Mouse (Mus musculus) liver, embryonic 15.5 days (tissue): ENCODE measurements around the gene Usp6nl. TPM values are rescaled to one million over a fixed set of nuclear protein-coding genes. Genes with fewer than 3 reads are reported as not detected.

Experiments
- ATAC-seq: fragments of 200-750 bp; cut with Nextera tagmentation; 2 replicates; pipeline ENCODE4 v1.8.0; 2017; ENCODE audit warnings: moderate number of reproducible peaks, mild to moderate bottlenecking, moderate library complexity; ENCODE audit not compliant: insufficient read depth
- H3K27ac ChIP-seq: fragments of 300-500 bp; sonication (generic); replicated peaks from 2 replicates; pipeline ENCODE4 v1.5.1; 2015; ENCODE audit warnings: mild to moderate bottlenecking, inconsistent platforms
- H3K27me3 ChIP-seq: fragments of 300-500 bp; sonication (generic); 2 replicates; pipeline ENCODE4 v1.6.1; 2015; ENCODE audit warnings: mild to moderate bottlenecking, inconsistent platforms
- H3K36me3 ChIP-seq: fragments of 300-500 bp; sonication (generic); replicated peaks from 2 replicates; pipeline ENCODE4 v1.6.1; 2015; ENCODE audit warnings: moderate library complexity, mild to moderate bottlenecking, inconsistent platforms
- H3K4me1 ChIP-seq: fragments of 300-500 bp; sonication (generic); replicated peaks from 2 replicates; pipeline ENCODE4 v1.6.1; 2015; ENCODE audit warnings: inconsistent platforms
- H3K4me2 ChIP-seq: fragments of 300-500 bp; sonication (generic); 2 replicates; pipeline ENCODE4 v1.6.1; 2015; ENCODE audit warnings: moderate library complexity, mild to moderate bottlenecking, inconsistent platforms
- H3K4me3 ChIP-seq: fragments of 300-500 bp; sonication (generic); replicated peaks from 2 replicates; pipeline ENCODE4 v1.5.1; 2015; ENCODE audit warnings: mild to moderate bottlenecking, inconsistent platforms
- H3K9ac ChIP-seq: fragments of 300-500 bp; sonication (generic); 2 replicates; pipeline ENCODE4 v1.6.1; 2015; ENCODE audit warnings: moderate library complexity, mild to moderate bottlenecking, inconsistent platforms
- H3K9me3 ChIP-seq: fragments of 300-500 bp; sonication (generic); replicated peaks from 2 replicates; pipeline ENCODE4 v1.6.1; 2016; ENCODE audit warnings: inconsistent platforms
- WGBS: fragments of 180-500 bp; shearing (Covaris S2); methylation state at CpG from one replicate; pipeline ENCODE4 v1.1.7; 2015; ENCODE audit warnings: mixed read lengths; ENCODE audit not compliant: insufficient replicate concordance; 5-methylcytosine and 5-hydroxymethylcytosine counted together
- polyA plus RNA-seq: library from polyadenylated mRNA; unstranded; fragments of >200 nt; fragmentation: Nextera tagmentation; extraction: Ambion mirVana; gene quantifications from 2 replicates; pipeline ENCODE4 v1.2.1, GENCODE M21; 2015

The Usp6nl gene
- polyA plus RNA-seq, 1 experiment from 2014 or later, result 3.1 TPM

GRCm38 (mm10) chr2:6449656-6450055 is 127.2 kb downstream of the Usp6nl start:
- Histone ChIP-seq H3K4me1 (peaks cover 9% of the 10 kb centered on the region), H3K4me2 (no peak overlapping the region), H3K27ac (no peak overlapping the region), H3K9me3 (no peaks in the 10 kb centered on the region), H3K9ac (no peak overlapping the region), H3K4me3 (no peak overlapping the region), H3K36me3 (no peaks in the 10 kb centered on the region), H3K27me3 (no peaks in the 10 kb centered on the region)
- WGBS, result 71% methylated on average over 3 of the region's 3 CpGs
- no peak for ATAC-seq

DNA sequence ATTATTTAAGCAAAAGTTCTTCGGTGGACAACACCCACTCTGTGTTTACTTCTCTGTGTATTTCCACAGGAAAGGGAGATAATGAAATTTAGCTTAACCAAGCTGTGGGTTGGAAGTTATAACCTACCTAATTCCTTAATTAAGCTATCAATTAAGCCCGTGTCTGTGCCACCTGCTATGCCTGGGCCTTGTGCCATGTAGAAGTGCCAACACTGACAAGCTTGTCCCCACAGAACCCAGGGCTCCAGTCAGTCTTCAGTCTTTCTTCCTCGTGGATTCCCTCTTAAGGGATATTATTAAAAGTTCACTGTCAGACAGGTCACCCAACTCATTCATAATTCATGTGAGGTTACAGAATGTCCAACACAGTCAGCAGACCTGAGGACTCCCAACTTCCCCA is 128.1 kb downstream of the Usp6nl start:
- no peak overlapping the region for H3K4me2 ChIP-seq
- peaks cover under 1% of the 10 kb centered on the region; the same call in 1 of the 2 replicates for H3K4me1 ChIP-seq
- WGBS, result 72% methylated on average over 3 of the region's 3 CpGs
- ATAC-seq, result no peak
- H3K36me3 ChIP-seq, result no peaks in the 10 kb centered on the region
- no peaks in the 10 kb centered on the region for H3K27me3 ChIP-seq
- H3K4me3 ChIP-seq, result no peak overlapping the region
- H3K27ac ChIP-seq, result no peak overlapping the region
- H3K9ac ChIP-seq, result no peak overlapping the region
- no peaks in the 10 kb centered on the region for H3K9me3 ChIP-seq

- ATAC-seq, result no peak
- H3K4me2 ChIP-seq, result no peak overlapping the region
These were observed 132.6 kb downstream of the Usp6nl start for GRCm38 (mm10) chr2:6454941-6455516.

DNA sequence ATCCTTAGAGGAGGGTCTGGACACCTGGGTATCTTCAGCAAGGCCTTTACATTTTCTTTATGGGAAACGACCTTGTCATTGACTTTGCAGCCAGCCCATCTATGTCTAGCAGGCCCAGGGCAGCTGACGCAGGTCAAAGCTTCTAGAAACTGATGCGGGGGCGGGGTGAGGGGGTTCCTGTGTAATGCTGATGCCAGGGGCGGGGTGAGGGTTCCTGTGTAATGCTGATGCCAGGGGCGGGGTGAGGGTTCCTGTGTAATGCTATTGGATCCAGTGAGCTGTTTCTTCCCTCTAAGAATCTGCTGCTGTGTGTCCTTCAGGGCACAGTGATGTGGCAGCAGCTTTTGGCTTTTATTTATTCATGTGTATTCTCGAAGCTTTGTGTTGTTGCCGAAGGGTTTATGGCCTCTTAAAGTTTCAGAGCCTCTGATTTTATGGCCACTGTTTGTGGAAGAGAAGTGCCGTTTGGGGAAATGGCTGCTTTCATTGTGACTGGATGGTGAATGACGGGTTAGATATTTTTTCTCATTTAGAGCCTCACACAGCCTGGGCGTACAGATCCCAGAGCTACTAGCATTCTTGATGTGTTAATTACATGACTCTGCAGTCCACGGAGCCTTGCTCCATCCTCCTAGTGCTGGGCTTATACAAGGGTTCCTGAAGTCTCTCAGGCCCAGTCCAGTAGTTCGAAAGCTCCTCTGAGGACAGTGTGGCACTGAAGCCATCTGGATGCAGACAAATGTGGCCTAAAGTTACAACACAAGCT is 137.0 kb downstream of the Usp6nl start:
- 55% methylated on average over 13 of the region's 13 CpGs for WGBS
- Histone ChIP-seq H3K9ac (no peak overlapping the region), H3K4me1 (no peaks in the 10 kb centered on the region), H3K27me3 (no peaks in the 10 kb centered on the region), H3K36me3 (no peaks in the 10 kb centered on the region), H3K4me3 (no peak overlapping the region), H3K4me2 (no peak overlapping the region), H3K27ac (no peak overlapping the region), H3K9me3 (no peaks in the 10 kb centered on the region)
- no peak for ATAC-seq

More at GRCm38 (mm10) chr2:6454941-6455516, 132.6 kb downstream of the Usp6nl start:
- Histone ChIP-seq H3K4me3 (no peak overlapping the region), H3K36me3 (no peaks in the 10 kb centered on the region), H3K27ac (no peak overlapping the region), H3K9ac (no peak overlapping the region), H3K27me3 (no peaks in the 10 kb centered on the region), H3K4me1 (no peaks in the 10 kb centered on the region), H3K9me3 (no peaks in the 10 kb centered on the region)
- 47% methylated on average over 7 of the region's 7 CpGs for WGBS

DNA sequence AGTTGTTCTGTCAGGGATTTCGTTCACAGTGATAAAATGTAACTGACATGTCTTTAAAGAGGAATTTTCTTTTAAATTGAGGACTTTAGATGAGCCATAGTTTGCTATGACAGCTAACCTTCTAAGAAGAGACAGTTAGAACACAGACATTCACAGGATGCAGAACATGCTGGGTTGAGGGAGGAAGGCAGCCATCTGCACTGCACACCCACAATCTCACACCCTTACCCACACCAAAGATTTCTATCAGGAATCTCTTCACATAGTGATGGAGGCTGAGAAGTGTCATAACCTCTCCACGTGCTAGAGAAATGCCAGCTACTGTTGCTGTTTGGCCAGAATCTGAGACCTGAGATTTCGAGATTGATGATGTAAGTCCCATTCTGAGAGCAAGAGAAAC is 139.8 kb downstream of the Usp6nl start:
- no peak overlapping the region for H3K9ac ChIP-seq
- no peak overlapping the region for H3K4me2 ChIP-seq
- no peak for ATAC-seq
- H3K4me1 ChIP-seq, result no peaks in the 10 kb centered on the region
- WGBS, result 61% methylated on average over 3 of the region's 3 CpGs
- H3K27ac ChIP-seq, result no peak overlapping the region
- no peaks in the 10 kb centered on the region for H3K27me3 ChIP-seq
- no peaks in the 10 kb centered on the region for H3K36me3 ChIP-seq
- no peak overlapping the region for H3K4me3 ChIP-seq
- H3K9me3 ChIP-seq, result no peaks in the 10 kb centered on the region

GRCm38 (mm10) chr2:6463772-6464661 is 141.6 kb downstream of the Usp6nl start:
- H3K27ac ChIP-seq, result no peak overlapping the region
- no peak for ATAC-seq

GRCm38 (mm10) chr2:6466396-6466795 is 143.9 kb downstream of the Usp6nl start:
- 64% methylated on average over 6 of the region's 6 CpGs for WGBS
- H3K4me1 ChIP-seq, result no peaks in the 10 kb centered on the region
- H3K4me3 ChIP-seq, result no peak overlapping the region
- no peaks in the 10 kb centered on the region for H3K27me3 ChIP-seq
- H3K9ac ChIP-seq, result no peak overlapping the region
- ATAC-seq, result no peak
- no peaks in the 10 kb centered on the region for H3K9me3 ChIP-seq
- H3K4me2 ChIP-seq, result no peak overlapping the region
- no peaks in the 10 kb centered on the region for H3K36me3 ChIP-seq
- H3K27ac ChIP-seq, result no peak overlapping the region

More at GRCm38 (mm10) chr2:6463772-6464661, 141.6 kb downstream of the Usp6nl start:
- Histone ChIP-seq H3K4me1 (no peaks in the 10 kb centered on the region), H3K4me2 (no peak overlapping the region), H3K36me3 (no peaks in the 10 kb centered on the region), H3K9ac (no peak overlapping the region), H3K9me3 (no peaks in the 10 kb centered on the region), H3K4me3 (no peak overlapping the region), H3K27me3 (no peaks in the 10 kb centered on the region)
- WGBS, result 53% methylated on average over 10 of the region's 10 CpGs

DNA sequence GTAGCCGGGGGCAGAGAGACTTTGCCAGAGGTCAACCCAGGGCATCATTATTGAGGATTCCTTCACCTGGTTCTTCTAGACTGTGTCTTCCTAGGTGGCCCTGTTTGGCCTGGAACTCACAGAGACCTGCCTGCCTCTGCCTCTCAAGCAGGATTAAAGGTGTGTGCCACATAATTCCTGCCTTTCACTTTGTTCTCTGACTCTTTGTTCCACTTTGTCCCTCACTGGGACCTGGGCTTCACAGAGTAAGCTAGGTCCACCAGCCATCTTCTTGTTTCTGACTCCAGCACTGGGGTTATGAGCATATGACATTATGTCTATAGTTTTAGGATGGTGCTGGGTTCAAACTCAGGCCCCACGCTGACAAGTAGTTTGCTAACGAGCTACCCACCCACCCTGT is 144.9 kb downstream of the Usp6nl start:
- 75% methylated on average over 3 of the region's 3 CpGs for WGBS
- Histone ChIP-seq H3K4me1 (no peaks in the 10 kb centered on the region), H3K4me3 (no peak overlapping the region), H3K9ac (no peak overlapping the region), H3K9me3 (no peaks in the 10 kb centered on the region), H3K27ac (no peak overlapping the region), H3K4me2 (no peak overlapping the region), H3K27me3 (no peaks in the 10 kb centered on the region; the same call in 1 of the 2 replicates), H3K36me3 (no peaks in the 10 kb centered on the region)
- no peak for ATAC-seq

DNA sequence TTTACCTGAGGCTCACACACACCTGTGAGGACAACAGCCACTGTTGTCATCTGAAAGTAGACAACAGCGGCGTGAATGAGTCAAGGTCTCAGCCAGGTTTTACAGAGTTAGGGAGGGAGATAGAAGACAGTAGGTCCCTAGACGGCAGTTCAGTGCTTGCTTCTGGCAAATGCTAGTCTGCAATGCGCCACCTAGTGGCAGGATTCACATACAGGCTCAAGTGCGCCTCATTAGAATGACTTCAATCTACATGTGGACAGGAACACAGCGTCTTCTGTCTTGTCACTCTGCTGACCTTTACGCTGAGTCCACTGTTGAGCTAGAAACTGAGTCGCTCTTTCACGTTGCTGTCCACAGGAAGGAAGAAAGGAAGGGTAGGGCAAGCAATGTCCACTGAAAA is 146.7 kb downstream of the Usp6nl start:
- Histone ChIP-seq H3K36me3 (no peaks in the 10 kb centered on the region), H3K4me3 (no peak overlapping the region), H3K27ac (no peak overlapping the region), H3K4me2 (no peak overlapping the region), H3K27me3 (no peaks in the 10 kb centered on the region; the same call in 1 of the 2 replicates), H3K9me3 (no peaks in the 10 kb centered on the region), H3K4me1 (no peaks in the 10 kb centered on the region; the same call in 1 of the 2 replicates), H3K9ac (no peak overlapping the region)
- ATAC-seq, result no peak
- 11% methylated on average over 9 of the region's 9 CpGs for WGBS

- H3K9me3 ChIP-seq, result no peaks in the 10 kb centered on the region
- no peak overlapping the region for H3K27ac ChIP-seq
- no peaks in the 10 kb centered on the region; the same call in 1 of the 2 replicates for H3K4me1 ChIP-seq
- H3K27me3 ChIP-seq, result no peaks in the 10 kb centered on the region; the same call in 1 of the 2 replicates
- no peak overlapping the region for H3K4me2 ChIP-seq
- H3K9ac ChIP-seq, result no peak overlapping the region
- H3K4me3 ChIP-seq, result no peak overlapping the region
- 46% methylated on average over 4 of the region's 4 CpGs for WGBS
- no peaks in the 10 kb centered on the region for H3K36me3 ChIP-seq
- ATAC-seq, result no peak
These were observed 148.7 kb downstream of the Usp6nl start for GRCm38 (mm10) chr2:6471110-6471611.

- Histone ChIP-seq H3K4me2 (no peak overlapping the region), H3K27me3 (no peaks in the 10 kb centered on the region; the same call in 1 of the 2 replicates), H3K9me3 (no peaks in the 10 kb centered on the region), H3K9ac (no peak overlapping the region), H3K36me3 (no peaks in the 10 kb centered on the region), H3K4me3 (no peak overlapping the region), H3K27ac (no peak overlapping the region), H3K4me1 (no peaks in the 10 kb centered on the region; the same call in 1 of the 2 replicates)
- ATAC-seq, result no peak
- 40% methylated on average over 5 of the region's 5 CpGs for WGBS
These were observed 151.4 kb downstream of the Usp6nl start for GRCm38 (mm10) chr2:6473829-6474228.
